Mouse (Mus musculus) embryonic stem cell, embryonic (primary cell): Measurements from ENCODE around the gene Gprc5d.

ENCODE experiments used
- CTCF ChIA-PET, 4 experiments: fragments of 300-600 bp in 2 of 4; fragments of 350-600 bp in 2 of 4; sonication (Branson Sonifier 250); formaldehyde crosslinking; loops; one replicate each; lab custom pipeline; 2022; ENCODE audit warnings: inconsistent platforms in 2 of 4; lab: Charles Lee
- POLR2A ChIA-PET, 4 experiments: fragments of 300-600 bp in 2 of 4; fragments of 350-600 bp in 2 of 4; sonication (Branson Sonifier 250); formaldehyde crosslinking; loops; one replicate each; lab custom pipeline; 2022; ENCODE audit warnings: antibody characterized with exemption in 4 of 4, inconsistent platforms in 1 of 4; lab: Charles Lee

Gene Gprc5d

GRCm38 (mm10) chr6:135118183-135118582 is at the start of gene Gprc5d:
Gene Gprc5d (minus strand): TSS chr6:135118283.
- ChIA-PET CTCF (no interaction called here), POLR2A (interaction anchor here in 2 of 4 experiments (0.6 to 0.8 kb wide), 4 partner anchors 15 to 1238 kb away, joined by 3 to 4 read pairs (median 3); no protein-coding TSS in a partner anchor)

DNA sequence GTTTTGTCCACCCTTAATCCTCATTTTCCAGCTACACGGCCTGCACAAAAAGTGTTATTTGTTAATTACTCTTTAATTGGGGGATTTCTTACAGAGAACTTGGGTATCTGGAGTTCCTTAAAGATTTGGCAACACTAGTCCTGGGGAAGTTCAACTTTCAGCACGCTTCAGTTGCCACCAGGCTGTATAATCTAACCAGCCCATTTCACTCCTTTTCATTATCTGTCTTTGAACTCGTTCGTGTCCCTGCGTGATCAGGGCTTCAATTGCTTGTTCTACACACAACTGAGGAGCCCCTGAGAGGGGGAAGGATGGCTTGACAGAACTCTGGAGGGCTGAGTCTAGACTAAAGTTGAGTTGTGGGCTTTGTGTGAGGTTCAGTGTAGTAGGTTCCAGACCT is 48.6 kb upstream of the Gprc5d start:
- CTCF ChIA-PET = no interaction called here
- POLR2A ChIA-PET = interaction anchor here in 3 of 4 experiments (0.9 to 2.4 kb wide), 9 partner anchors 9 to 238 kb away, joined by 3 to 15 read pairs (median 4); no protein-coding TSS in a partner anchor

GRCm38 (mm10) chr6:135166262-135166661 is 48.2 kb upstream of the Gprc5d start:
- POLR2A ChIA-PET = interaction anchor here in 2 of 4 experiments (0.6 to 1.0 kb wide), 2 partner anchors 10 to 144 kb away, joined by 3 read pairs; no protein-coding TSS in a partner anchor
- CTCF ChIA-PET = no interaction called here

- POLR2A ChIA-PET = interaction anchor here in 1 of 4 experiments (0.6 kb wide), 1 partner anchor 144 kb away, joined by 3 read pairs; no protein-coding TSS in a partner anchor
- CTCF ChIA-PET = interaction anchor here in 1 of 4 experiments (1.3 kb wide), 1 partner anchor 18 kb away, joined by 3 read pairs; no protein-coding TSS in a partner anchor
These were observed 47.6 kb upstream of the Gprc5d start for GRCm38 (mm10) chr6:135165706-135166105.

GRCm38 (mm10) chr6:135165191-135165590 is 47.1 kb upstream of the Gprc5d start:
- CTCF ChIA-PET = interaction anchor here in 1 of 4 experiments (1.3 kb wide), 1 partner anchor 18 kb away, joined by 3 read pairs; no protein-coding TSS in a partner anchor
- POLR2A ChIA-PET = no interaction called here

DNA sequence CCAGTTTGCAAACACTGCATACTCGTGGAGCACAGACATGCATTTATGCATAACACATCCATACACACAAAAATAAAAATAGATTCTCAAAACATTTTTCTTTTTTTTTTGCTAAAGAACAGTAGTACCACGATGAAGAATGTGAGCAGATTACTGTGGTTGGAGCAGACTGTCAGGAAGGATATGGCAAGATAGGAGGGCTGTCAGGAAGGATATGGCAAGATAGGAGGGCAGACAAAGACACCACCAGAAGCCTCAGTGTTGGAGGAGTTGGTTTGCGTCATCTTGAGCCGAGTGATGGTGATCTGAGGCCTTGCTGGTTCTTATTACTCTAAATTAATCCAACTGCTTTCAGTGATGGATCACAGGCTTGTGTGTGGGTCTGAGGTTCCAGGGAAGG is 44.8 kb upstream of the Gprc5d start:
- POLR2A ChIA-PET = no interaction called here
- CTCF ChIA-PET = interaction anchor here in 1 of 4 experiments (0.9 to 1.6 kb wide), 2 partner anchors 12 to 18 kb away, joined by 3 to 4 read pairs; no protein-coding TSS in a partner anchor

- ChIA-PET CTCF (interaction anchor here in 1 of 4 experiments (1.6 kb wide), 1 partner anchor 18 kb away, joined by 4 read pairs; no protein-coding TSS in a partner anchor), POLR2A (no interaction called here)
These were observed 44.2 kb upstream of the Gprc5d start for GRCm38 (mm10) chr6:135162311-135162710.

- ChIA-PET POLR2A (no interaction called here), CTCF (interaction anchor here in 2 of 4 experiments (0.6 to 1.6 kb wide), 2 partner anchors 9 to 17 kb away, joined by 3 to 4 read pairs; no protein-coding TSS in a partner anchor)
These were observed 43.3 kb upstream of the Gprc5d start for GRCm38 (mm10) chr6:135161356-135161755.

DNA sequence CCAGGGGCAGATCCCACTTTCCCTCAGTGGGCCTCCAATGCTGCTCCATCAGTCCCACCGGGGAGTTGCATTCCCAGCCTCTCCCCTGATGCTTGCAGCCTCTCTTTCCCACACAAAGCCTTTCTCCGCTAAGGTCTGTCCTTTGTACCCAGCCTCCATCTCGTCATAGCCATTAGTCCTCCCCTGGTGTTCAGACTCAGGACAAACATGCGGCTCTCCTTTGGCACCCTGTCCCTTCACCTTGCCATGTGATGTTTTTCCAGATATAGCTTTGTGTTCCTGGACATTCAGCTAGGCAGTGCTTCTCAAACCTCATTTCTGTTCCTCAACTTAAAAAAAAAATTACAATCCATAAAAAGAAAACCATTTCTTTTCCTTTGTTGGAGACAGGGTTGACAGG is 40.4 kb upstream of the Gprc5d start:
- POLR2A ChIA-PET = interaction anchor here in 2 of 4 experiments (1.6 to 2.6 kb wide), 2 partner anchors 9 kb away, joined by 6 to 15 read pairs; no protein-coding TSS in a partner anchor

DNA sequence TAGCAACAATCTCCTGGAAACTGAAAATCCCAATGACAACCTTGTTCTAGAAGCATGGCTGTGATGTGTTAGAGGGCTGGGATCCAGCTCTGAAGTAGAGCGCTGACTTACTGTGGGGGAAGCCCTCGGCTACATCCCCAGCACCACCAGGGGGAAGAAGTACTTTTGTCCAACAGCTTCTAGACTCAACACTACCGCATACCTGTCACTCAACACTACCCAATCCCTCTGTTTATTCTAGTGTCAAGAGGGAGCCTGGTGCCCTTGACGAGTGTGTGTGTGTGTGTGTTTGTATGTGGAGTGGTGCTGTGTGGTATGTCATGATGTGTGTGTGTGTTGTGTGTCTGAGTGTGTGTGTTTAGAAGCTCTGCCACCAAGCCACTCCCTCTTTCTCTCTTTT is 39.4 kb upstream of the Gprc5d start:
- POLR2A ChIA-PET = interaction anchor here in 3 of 4 experiments (0.8 to 2.6 kb wide), 3 partner anchors 10 to 11 kb away, joined by 6 to 15 read pairs (median 6); no protein-coding TSS in a partner anchor
- CTCF ChIA-PET = interaction anchor here in 2 of 4 experiments (0.9 to 1.4 kb wide), 2 partner anchors 8 to 173 kb away, joined by 3 to 6 read pairs; no protein-coding TSS in a partner anchor

More for the DNA sequence above, 40.4 kb upstream of the Gprc5d start:
- CTCF ChIA-PET = no interaction called here

DNA sequence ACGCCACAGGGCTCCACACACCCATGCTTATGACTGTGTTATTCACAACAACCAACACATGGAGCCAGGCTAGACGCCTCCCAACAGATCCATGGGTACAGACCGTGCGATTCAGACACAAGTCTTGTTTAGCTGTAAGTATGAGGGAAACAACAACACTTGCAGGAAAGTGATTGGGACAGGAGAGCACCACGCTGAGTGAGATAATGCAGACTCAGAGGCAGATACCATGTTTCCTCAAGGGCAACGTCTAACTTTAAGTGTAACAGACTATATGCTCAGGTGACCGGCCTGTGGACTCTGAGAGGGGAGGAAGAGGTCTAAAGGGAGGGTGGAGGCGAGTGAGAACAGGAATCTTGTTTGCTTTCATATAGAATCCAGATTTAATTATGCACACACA is 38.5 kb upstream of the Gprc5d start:
- ChIA-PET CTCF (interaction anchor here (0.6 to 1.4 kb wide), 9 partner anchors 7 to 391 kb away, joined by 3 to 6 read pairs (median 3); no protein-coding TSS in a partner anchor), POLR2A (interaction anchor here in 1 of 4 experiments (0.6 to 1.0 kb wide), 5 partner anchors 10 to 258 kb away, joined by 3 read pairs; partner anchors contain the start of gene Gprc5d)

DNA sequence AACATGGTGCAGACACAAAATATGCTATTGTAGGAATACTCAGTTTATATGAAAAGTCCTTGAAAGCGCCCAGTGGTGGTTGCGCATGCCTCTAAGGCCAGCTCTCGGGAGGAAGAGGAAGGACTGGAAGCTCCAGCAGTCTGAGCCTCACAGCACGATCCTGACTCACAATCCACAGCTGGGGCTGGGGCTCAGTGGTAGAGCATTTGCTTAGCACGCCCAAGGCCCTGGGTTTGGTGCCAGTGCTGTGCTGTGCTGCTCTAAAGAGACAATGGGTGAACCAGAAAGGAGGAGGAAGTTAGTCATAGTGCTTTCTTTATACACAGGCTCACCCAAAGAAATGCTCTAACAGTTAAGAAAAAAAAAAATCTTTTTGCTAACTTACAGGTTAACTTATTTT is 35.6 kb upstream of the Gprc5d start:
- POLR2A ChIA-PET = interaction anchor here in 1 of 4 experiments (0.8 kb wide), 1 partner anchor 142 kb away, joined by 3 read pairs; the partner anchor contains the start of gene Ddx47

DNA sequence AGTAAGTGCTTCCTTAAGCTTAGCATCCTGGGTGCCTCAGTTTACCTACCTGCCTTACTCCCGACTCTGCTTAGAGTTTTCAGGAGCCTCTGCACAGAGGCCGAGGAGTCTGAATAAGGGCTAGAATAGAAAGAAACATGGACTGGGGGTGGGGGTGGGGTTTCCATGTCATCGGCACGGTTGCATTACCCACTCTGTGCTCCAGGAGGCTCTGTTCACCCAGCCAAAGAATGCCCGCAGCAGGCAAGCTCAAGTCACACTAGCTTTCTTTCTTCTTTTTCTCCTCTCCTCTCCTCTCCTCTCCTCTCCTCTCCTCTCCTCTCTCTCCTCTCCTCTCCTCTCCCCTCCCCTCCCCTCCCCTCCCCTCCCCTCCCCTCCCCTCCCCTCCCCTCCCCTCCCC is 32.2 kb upstream of the Gprc5d start:
- CTCF ChIA-PET = interaction anchor here (0.5 to 1.8 kb wide), 24 partner anchors 8 to 458 kb away, joined by 3 to 10 read pairs (median 3); no protein-coding TSS in a partner anchor
- POLR2A ChIA-PET = interaction anchor here (0.6 to 3.4 kb wide), 9 partner anchors 17 to 253 kb away, joined by 3 to 15 read pairs (median 4); no protein-coding TSS in a partner anchor

More for the DNA sequence above, 35.6 kb upstream of the Gprc5d start:
- CTCF ChIA-PET = interaction anchor here in 2 of 4 experiments (0.6 kb wide), 2 partner anchors 244 to 258 kb away, joined by 3 read pairs; no protein-coding TSS in a partner anchor

- CTCF ChIA-PET = interaction anchor here (0.5 to 1.8 kb wide), 25 partner anchors 8 to 288 kb away, joined by 3 to 10 read pairs (median 3); no protein-coding TSS in a partner anchor
These were observed 31.6 kb upstream of the Gprc5d start for GRCm38 (mm10) chr6:135149722-135150121.

GRCm38 (mm10) chr6:135149175-135149574 is 31.1 kb upstream of the Gprc5d start:
- POLR2A ChIA-PET = interaction anchor here in 2 of 4 experiments (1.0 to 3.4 kb wide), 3 partner anchors 10 to 137 kb away, joined by 3 to 15 read pairs (median 3); no protein-coding TSS in a partner anchor
- CTCF ChIA-PET = interaction anchor here (0.6 to 1.8 kb wide), 22 partner anchors 8 to 290 kb away, joined by 3 to 10 read pairs (median 4); no protein-coding TSS in a partner anchor

More at GRCm38 (mm10) chr6:135149722-135150121, 31.6 kb upstream of the Gprc5d start:
- POLR2A ChIA-PET = interaction anchor here (0.6 to 3.4 kb wide), 7 partner anchors 18 to 252 kb away, joined by 3 to 15 read pairs (median 4); no protein-coding TSS in a partner anchor

- CTCF ChIA-PET = interaction anchor here (0.6 to 1.8 kb wide), 18 partner anchors 9 to 291 kb away, joined by 3 to 10 read pairs (median 4); no protein-coding TSS in a partner anchor
- POLR2A ChIA-PET = interaction anchor here in 1 of 4 experiments (1.0 to 3.4 kb wide), 2 partner anchors 10 to 20 kb away, joined by 3 to 15 read pairs; no protein-coding TSS in a partner anchor
These were observed 30.4 kb upstream of the Gprc5d start for GRCm38 (mm10) chr6:135148506-135148905.

DNA sequence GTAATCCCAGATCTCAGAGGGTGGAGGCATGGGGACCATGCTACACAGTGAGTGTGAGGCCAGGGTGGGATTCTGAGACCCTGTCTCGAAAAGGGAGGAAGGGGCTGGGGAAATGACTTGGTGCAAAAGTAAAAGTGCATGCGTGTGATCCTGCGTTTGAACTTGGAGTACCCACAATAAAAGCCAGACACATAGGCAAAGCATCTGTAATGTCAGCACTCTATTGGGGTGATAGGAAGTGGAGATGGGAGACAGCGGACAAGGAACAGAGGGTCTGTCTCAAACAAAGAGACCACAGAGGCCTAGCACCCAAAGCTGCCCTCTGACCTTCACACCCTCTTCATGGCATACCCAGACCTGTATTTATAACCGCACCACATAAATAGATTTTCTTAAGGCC is 27.9 kb upstream of the Gprc5d start:
- POLR2A ChIA-PET = interaction anchor here in 1 of 4 experiments (0.6 kb wide), 1 partner anchor 165 kb away, joined by 3 read pairs; no protein-coding TSS in a partner anchor
- CTCF ChIA-PET = interaction anchor here in 2 of 4 experiments (0.6 to 0.8 kb wide), 3 partner anchors 166 to 380 kb away, joined by 3 to 13 read pairs (median 3); no protein-coding TSS in a partner anchor

DNA sequence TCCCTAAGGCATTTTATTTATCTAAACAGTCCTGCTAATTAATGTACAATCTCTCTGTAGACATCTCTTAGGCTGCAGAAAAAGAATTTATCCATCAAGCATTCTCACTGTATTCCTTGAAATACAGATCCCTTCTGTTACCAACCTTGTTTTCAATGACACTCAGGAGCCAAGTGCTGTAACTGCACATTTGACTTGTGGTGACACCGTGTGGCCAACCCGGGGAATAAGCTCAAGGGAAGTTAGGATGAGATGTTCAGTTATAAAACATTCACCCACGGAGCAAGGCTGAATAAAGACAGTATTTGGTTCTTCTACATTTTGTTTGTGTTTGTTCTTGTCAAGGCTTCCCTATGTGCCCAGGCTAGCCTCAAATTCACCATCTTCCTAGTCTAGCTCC is 26.4 kb upstream of the Gprc5d start:
- ChIA-PET POLR2A (interaction anchor here in 2 of 4 experiments (0.6 to 1.6 kb wide), 3 partner anchors 104 to 196 kb away, joined by 3 to 6 read pairs (median 4); no protein-coding TSS in a partner anchor), CTCF (interaction anchor here (0.5 to 2.4 kb wide), 42 partner anchors 10 to 488 kb away, joined by 3 to 33 read pairs (median 4); partner anchors contain the start of gene Ddx47 (in 1 of the 4))
